Mouse (Mus musculus) lung, adult 2 months (tissue): ENCODE results near the gene Aste1.

Experiments
- CTCF ChIP-seq: fragments of 200-500 bp; IDR thresholded peaks from 2 replicates; pipeline ENCODE4 v1.5.1; 2011; ENCODE audit warnings: mild to moderate bottlenecking, low read length, control low read depth; ENCODE audit not compliant: insufficient read depth
- POLR2A ChIP-seq: fragments of 200-500 bp; IDR thresholded peaks from 2 replicates; pipeline ENCODE4 v1.6.1; 2011; ENCODE audit warnings: low read depth, mild to moderate bottlenecking, control low read depth, low read length, borderline replicate concordance; ENCODE audit errors: extremely low read depth

DNA sequence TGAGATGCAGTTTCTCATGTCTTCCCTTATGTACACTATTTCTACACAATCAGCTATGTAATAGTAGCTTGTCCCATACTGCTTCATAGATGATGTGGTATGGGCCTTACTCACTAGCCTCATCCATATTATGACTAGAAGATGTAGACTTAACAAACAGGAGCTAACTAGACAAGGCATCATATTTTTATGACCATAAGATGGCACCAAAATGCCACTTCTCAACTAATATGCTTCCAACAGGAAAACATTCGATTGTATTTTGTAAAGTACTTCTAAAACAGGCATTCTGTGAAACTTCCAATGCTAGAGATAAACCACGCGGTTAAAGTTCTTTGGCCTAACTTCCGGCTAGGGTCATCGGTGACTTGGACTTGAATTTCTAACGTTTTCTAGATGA, 13.4 kb downstream of the Aste1 start:
- TF ChIP-seq CTCF (no peak), POLR2A (no peak)
